Mouse (Mus musculus) limb, embryonic 13.5 days (tissue): ENCODE data around the gene Tmtc2. TPM values are rescaled to one million over a fixed set of nuclear protein-coding genes. Genes with fewer than 3 reads are reported as not detected.

Experiments used
- ATAC-seq: fragments of 200-750 bp; cut with Nextera tagmentation; 2 replicates; pipeline ENCODE4 v1.8.0; 2017; ENCODE audit warnings: low read depth, moderate number of reproducible peaks, moderate TSS enrichment; ENCODE audit not compliant: low FRiP score
- H3K27ac ChIP-seq: fragments of 300-500 bp; sonication (generic); 2 replicates; pipeline ENCODE4 v1.5.1; 2015; ENCODE audit warnings: inconsistent platforms, mild to moderate bottlenecking, moderate library complexity
- H3K27me3 ChIP-seq: fragments of 300-500 bp; sonication (generic); 2 replicates; pipeline ENCODE4 v1.6.1; 2015; ENCODE audit warnings: mild to moderate bottlenecking, inconsistent platforms
- H3K36me3 ChIP-seq: fragments of 300-500 bp; sonication (generic); 2 replicates; pipeline ENCODE4 v1.6.1; 2015; ENCODE audit warnings: inconsistent platforms, mild to moderate bottlenecking, moderate library complexity
- H3K4me1 ChIP-seq: fragments of 300-500 bp; sonication (generic); 2 replicates; pipeline ENCODE4 v1.6.1; 2015; ENCODE audit warnings: inconsistent platforms
- H3K4me2 ChIP-seq: fragments of 300-500 bp; sonication (generic); replicated peaks from 2 replicates; pipeline ENCODE4 v1.6.1; 2015; ENCODE audit warnings: inconsistent platforms, mild to moderate bottlenecking, moderate library complexity
- H3K4me3 ChIP-seq: fragments of 300-500 bp; sonication (generic); 2 replicates; pipeline ENCODE4 v1.5.1; 2015; ENCODE audit warnings: moderate library complexity, mild to moderate bottlenecking, inconsistent platforms
- H3K9ac ChIP-seq: fragments of 300-500 bp; sonication (generic); 2 replicates; pipeline ENCODE4 v1.6.1; 2015; ENCODE audit warnings: mild to moderate bottlenecking, inconsistent platforms
- H3K9me3 ChIP-seq: fragments of 300-500 bp; sonication (generic); 2 replicates; pipeline ENCODE4 v1.6.1; 2016; ENCODE audit warnings: inconsistent platforms
- WGBS: fragments of 180-500 bp; shearing (Covaris S2); methylation state at CpG from one replicate; pipeline ENCODE4 v1.1.7; 2015; 5-methylcytosine and 5-hydroxymethylcytosine counted together
- polyA plus RNA-seq: library from polyadenylated mRNA; unstranded; fragments of >200 nt; fragmentation: Nextera tagmentation; extraction: Ambion mirVana; gene quantifications from 2 replicates; pipeline ENCODE4 v1.2.1, GENCODE M21; 2015

The Tmtc2 gene
- polyA plus RNA-seq, 1 experiment from 2014 or later = 23.3 TPM

GRCm38 (mm10) chr10:105513777-105514322 is 60.4 kb downstream of the Tmtc2 start:
- H3K9ac ChIP-seq = no peak overlapping the region
- ATAC-seq = no peak
- no peaks in the 10 kb centered on the region for H3K36me3 ChIP-seq
- no peaks in the 10 kb centered on the region for H3K27me3 ChIP-seq
- no peaks in the 10 kb centered on the region for H3K9me3 ChIP-seq
- H3K4me1 ChIP-seq = peaks cover 25% of the 10 kb centered on the region
- H3K4me3 ChIP-seq = no peak overlapping the region
- H3K4me2 ChIP-seq = no peak overlapping the region
- 88% methylated on average over 7 of the region's 7 CpGs for WGBS
- no peak overlapping the region for H3K27ac ChIP-seq

DNA sequence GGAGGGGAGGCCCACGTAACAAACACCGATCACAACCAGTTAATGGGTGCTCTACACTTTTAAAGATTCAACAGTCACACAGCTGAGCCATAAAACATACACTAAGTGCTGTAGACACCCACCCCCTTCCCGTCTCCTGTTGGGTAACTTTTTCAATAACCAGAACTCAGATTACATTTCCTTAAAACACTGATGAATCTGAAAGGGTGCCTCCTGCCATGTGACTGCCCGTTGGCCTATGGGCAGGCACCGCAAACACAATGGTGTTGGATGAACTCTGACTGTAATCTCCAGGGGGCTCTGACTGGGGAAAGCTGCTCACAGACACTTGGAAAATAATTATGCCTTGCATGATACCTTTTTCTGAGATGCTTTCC is 64.4 kb downstream of the Tmtc2 start:
- peaks cover 30% of the 10 kb centered on the region for H3K4me1 ChIP-seq
- 17% methylated on average over 5 of the region's 5 CpGs for WGBS
- peak overlapping the region; percentile 39 for H3K4me2 ChIP-seq
- H3K27ac ChIP-seq = no peak overlapping the region
- H3K4me3 ChIP-seq = no peak overlapping the region; the same call in 1 of the 2 replicates
- H3K9ac ChIP-seq = no peak overlapping the region
- H3K9me3 ChIP-seq = no peaks in the 10 kb centered on the region
- H3K36me3 ChIP-seq = peaks cover 13% of the 10 kb centered on the region
- no peaks in the 10 kb centered on the region for H3K27me3 ChIP-seq
- ATAC-seq = peak; percentile 65; the same call in 1 of the 2 replicates

DNA sequence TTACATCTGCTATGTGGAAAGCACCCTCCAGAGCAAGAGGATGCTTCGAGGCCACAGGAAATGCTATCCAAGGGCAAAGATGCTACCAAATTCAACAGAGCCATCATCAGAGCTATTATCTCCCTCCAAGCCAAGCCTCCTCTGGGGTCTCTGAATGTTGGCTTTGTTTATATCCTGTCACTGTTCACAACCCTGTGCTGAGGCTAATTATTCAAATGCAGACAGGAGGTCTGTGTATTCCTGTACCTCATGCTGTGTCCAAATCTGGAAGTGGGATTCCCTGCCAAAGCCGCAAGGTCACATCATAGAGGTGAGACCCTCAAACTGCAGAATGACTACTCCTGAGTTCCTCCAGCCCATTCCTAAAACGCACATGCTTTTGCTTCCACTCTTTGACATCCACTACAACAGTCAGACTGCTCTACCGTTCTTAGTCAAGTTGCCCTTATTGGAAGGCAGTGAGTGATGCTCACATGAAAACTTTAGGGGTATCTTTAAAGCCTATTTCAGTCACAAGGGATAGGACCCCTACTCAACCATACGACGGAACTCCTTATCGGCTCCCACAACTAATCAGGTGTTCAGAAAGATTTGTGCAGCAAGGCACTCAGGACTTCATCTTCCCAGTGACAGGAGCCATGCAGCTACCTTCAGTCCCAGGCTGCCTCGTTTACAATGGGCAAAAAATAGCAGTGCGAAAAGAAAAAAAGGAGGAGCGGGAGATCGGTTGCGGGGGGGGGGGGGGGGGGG is 64.9 kb downstream of the Tmtc2 start:
- no peaks in the 10 kb centered on the region for H3K27me3 ChIP-seq
- WGBS = 53% methylated on average over 10 of the region's 12 CpGs
- no peak overlapping the region for H3K27ac ChIP-seq
- peak overlapping the region; percentile 39 for H3K4me2 ChIP-seq
- no peak for ATAC-seq
- no peak overlapping the region; the same call in 1 of the 2 replicates for H3K4me3 ChIP-seq
- H3K4me1 ChIP-seq = peaks cover 30% of the 10 kb centered on the region
- H3K36me3 ChIP-seq = peaks cover 13% of the 10 kb centered on the region
- H3K9ac ChIP-seq = no peak overlapping the region
- H3K9me3 ChIP-seq = no peaks in the 10 kb centered on the region

DNA sequence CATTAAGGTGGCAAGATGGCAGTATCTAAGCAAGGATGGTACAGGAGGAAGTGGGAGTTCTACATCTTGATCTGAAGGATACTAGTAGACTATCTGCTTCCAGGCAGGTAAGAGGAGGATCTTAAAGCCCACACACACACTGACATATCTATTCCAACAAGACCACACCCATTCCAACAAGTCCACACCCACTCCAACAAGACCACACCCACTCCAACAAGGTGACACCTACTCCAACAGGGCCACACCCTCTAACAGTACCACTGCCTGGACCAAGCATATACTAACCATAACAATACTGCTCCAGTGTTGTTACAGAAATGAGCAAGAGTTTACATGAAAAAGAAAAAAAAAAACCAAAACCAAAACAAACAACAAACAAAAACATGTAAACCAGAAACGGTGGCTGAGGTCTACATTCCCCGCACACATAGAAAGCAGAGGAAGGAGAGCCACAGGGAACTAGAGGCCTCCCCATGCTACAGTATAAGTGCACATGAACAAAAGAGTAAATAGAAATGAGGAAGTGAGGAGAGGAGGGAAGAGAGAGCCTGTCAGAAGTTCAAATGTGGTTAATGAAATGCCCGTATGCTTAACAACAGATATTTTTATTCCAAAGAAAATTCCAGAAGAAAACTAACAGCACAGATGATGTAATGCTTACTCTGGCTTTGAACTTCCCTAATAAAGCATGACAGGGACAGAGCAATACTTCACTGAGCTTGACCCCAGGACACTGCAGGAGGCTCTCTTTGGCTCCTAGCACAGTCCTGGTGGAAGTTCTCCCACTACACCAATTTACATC is 66.1 kb downstream of the Tmtc2 start:
- 79% methylated on average over 3 of the region's 3 CpGs for WGBS
- H3K4me3 ChIP-seq = no peak overlapping the region
- H3K27me3 ChIP-seq = no peaks in the 10 kb centered on the region

DNA sequence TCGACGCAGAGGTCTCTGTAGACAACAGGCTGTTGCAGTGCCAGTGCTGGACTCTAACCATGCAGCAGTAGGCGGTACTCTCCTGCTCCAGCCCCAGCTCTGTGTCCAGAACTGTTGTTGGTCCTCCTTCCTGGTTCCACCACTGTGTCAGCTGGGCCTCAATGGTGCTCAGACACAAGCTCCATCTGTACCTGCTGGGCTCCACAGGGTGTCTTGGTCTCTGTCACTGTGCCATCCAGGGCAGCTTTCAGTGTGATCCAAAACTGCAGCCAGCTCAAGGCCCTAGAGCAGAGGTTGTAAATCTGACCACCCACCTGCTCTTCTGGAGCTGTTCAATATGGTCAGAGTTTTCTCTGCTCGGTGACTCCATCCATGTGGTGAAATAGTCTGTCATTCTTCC is 68.2 kb downstream of the Tmtc2 start:
- 83% methylated on average over 4 of the region's 4 CpGs for WGBS
- H3K36me3 ChIP-seq = peaks cover 13% of the 10 kb centered on the region
- H3K27ac ChIP-seq = no peak overlapping the region
- no peaks in the 10 kb centered on the region for H3K27me3 ChIP-seq
- H3K9ac ChIP-seq = no peak overlapping the region
- ATAC-seq = no peak
- H3K9me3 ChIP-seq = no peaks in the 10 kb centered on the region
- peaks cover 40% of the 10 kb centered on the region for H3K4me1 ChIP-seq
- H3K4me3 ChIP-seq = no peak overlapping the region
- no peak overlapping the region for H3K4me2 ChIP-seq

More for the DNA sequence above, 66.1 kb downstream of the Tmtc2 start:
- no peak overlapping the region for H3K9ac ChIP-seq
- no peak overlapping the region for H3K4me2 ChIP-seq
- ATAC-seq = no peak
- peaks cover 13% of the 10 kb centered on the region for H3K36me3 ChIP-seq
- H3K9me3 ChIP-seq = no peaks in the 10 kb centered on the region
- peaks cover 28% of the 10 kb centered on the region for H3K4me1 ChIP-seq
- no peak overlapping the region for H3K27ac ChIP-seq

- no peak for ATAC-seq
- H3K27me3 ChIP-seq = no peaks in the 10 kb centered on the region
- H3K4me3 ChIP-seq = no peak overlapping the region
- H3K27ac ChIP-seq = no peak overlapping the region
- no peak overlapping the region for H3K9ac ChIP-seq
- H3K36me3 ChIP-seq = peaks cover 13% of the 10 kb centered on the region
- no peak overlapping the region for H3K4me2 ChIP-seq
- WGBS = 73% methylated on average over 2 of the region's 2 CpGs
- no peaks in the 10 kb centered on the region for H3K9me3 ChIP-seq
- H3K4me1 ChIP-seq = peaks cover 24% of the 10 kb centered on the region
Measured at GRCm38 (mm10) chr10:105504472-105504871, 69.8 kb downstream of the Tmtc2 start.

DNA sequence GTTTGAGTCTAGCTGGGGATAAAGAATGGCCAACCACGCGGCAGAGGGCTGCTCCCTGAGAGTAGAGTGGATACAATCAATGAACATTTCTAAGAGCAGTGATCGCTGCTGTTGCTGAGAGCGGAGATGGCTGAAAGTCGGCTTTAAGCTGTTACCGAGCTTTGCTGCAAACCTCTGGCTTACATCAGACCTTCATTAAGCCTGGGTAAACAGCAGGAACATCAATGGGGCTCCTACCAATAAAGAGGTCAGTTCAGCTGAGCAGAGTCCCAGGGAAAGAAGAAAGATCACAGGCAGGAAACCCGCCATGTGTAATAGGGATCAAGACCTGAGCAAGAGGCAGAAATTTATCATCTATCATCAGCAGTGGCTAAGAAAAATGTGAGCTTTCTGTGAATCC is 72.5 kb downstream of the Tmtc2 start:
- Histone ChIP-seq H3K9ac (no peak overlapping the region), H3K4me3 (no peak overlapping the region), H3K4me1 (peaks cover 16% of the 10 kb centered on the region), H3K27me3 (no peaks in the 10 kb centered on the region), H3K9me3 (no peaks in the 10 kb centered on the region), H3K36me3 (peaks cover 11% of the 10 kb centered on the region), H3K4me2 (peak overlapping the region; percentile 14; the same call in 1 of the 2 replicates), H3K27ac (peak overlapping the region; percentile 39; the same call in 1 of the 2 replicates)
- 16% methylated on average over 7 of the region's 7 CpGs for WGBS
- ATAC-seq = no peak

GRCm38 (mm10) chr10:105500482-105500881 is 73.8 kb downstream of the Tmtc2 start:
- H3K27ac ChIP-seq = no peak overlapping the region
- peaks cover 27% of the 10 kb centered on the region for H3K4me1 ChIP-seq
- no peak overlapping the region for H3K9ac ChIP-seq
- no peak overlapping the region for H3K4me3 ChIP-seq
- no peaks in the 10 kb centered on the region for H3K27me3 ChIP-seq
- 69% methylated on average over 4 of the region's 4 CpGs for WGBS
- H3K9me3 ChIP-seq = no peaks in the 10 kb centered on the region
- no peak for ATAC-seq
- H3K4me2 ChIP-seq = no peak overlapping the region
- H3K36me3 ChIP-seq = no peaks in the 10 kb centered on the region

GRCm38 (mm10) chr10:105495248-105495647 is 79.0 kb downstream of the Tmtc2 start:
- H3K9ac ChIP-seq = no peak overlapping the region
- H3K4me1 ChIP-seq = peaks cover 45% of the 10 kb centered on the region
- 47% methylated on average over 6 of the region's 6 CpGs for WGBS
- H3K9me3 ChIP-seq = no peaks in the 10 kb centered on the region
- H3K4me3 ChIP-seq = no peak overlapping the region
- peak; percentile 65 for ATAC-seq
- no peaks in the 10 kb centered on the region for H3K36me3 ChIP-seq
- H3K4me2 ChIP-seq = no peak overlapping the region
- no peak overlapping the region for H3K27ac ChIP-seq
- H3K27me3 ChIP-seq = no peaks in the 10 kb centered on the region

GRCm38 (mm10) chr10:105492485-105492884 is 81.8 kb downstream of the Tmtc2 start:
- ATAC-seq = no peak
- Histone ChIP-seq H3K36me3 (no peaks in the 10 kb centered on the region), H3K27ac (no peak overlapping the region), H3K9ac (no peak overlapping the region), H3K4me3 (no peak overlapping the region), H3K4me1 (peaks cover 46% of the 10 kb centered on the region), H3K9me3 (no peaks in the 10 kb centered on the region), H3K4me2 (no peak overlapping the region), H3K27me3 (no peaks in the 10 kb centered on the region)
- 28% methylated on average over 4 of the region's 4 CpGs for WGBS

GRCm38 (mm10) chr10:105490748-105491147 is 83.5 kb downstream of the Tmtc2 start:
- ATAC-seq = no peak
- no peaks in the 10 kb centered on the region for H3K9me3 ChIP-seq
- H3K4me1 ChIP-seq = peaks cover 34% of the 10 kb centered on the region
- H3K4me2 ChIP-seq = no peak overlapping the region
- no peak overlapping the region for H3K9ac ChIP-seq
- no peaks in the 10 kb centered on the region for H3K27me3 ChIP-seq
- no peaks in the 10 kb centered on the region for H3K36me3 ChIP-seq
- H3K27ac ChIP-seq = no peak overlapping the region
- WGBS = 77% methylated on average over 4 of the region's 4 CpGs
- no peak overlapping the region for H3K4me3 ChIP-seq
